Mouse (Mus musculus) heart, embryonic 13.5 days (tissue): ENCODE results near the gene Pdpk1. TPM values are rescaled to one million over a fixed set of nuclear protein-coding genes. Genes with fewer than 3 reads are reported as not detected.
A peak's percentile ranks its signal among the peaks of the same experiment; 100 is the strongest.

ENCODE experiments used
- ATAC-seq: fragments of 200-750 bp; cut with Nextera tagmentation; 2 replicates; pipeline ENCODE4 v1.8.0; 2017; ENCODE audit warnings: moderate TSS enrichment; ENCODE audit not compliant: insufficient number of reproducible peaks, low FRiP score, low TSS enrichment; ENCODE audit errors: extremely low read depth
- H3K27ac ChIP-seq: fragments of 300-500 bp; sonication (generic); replicated peaks from 2 replicates; pipeline ENCODE4 v1.5.1; 2015; ENCODE audit warnings: moderate library complexity, mild to moderate bottlenecking, inconsistent platforms
- H3K27me3 ChIP-seq: fragments of 300-500 bp; sonication (generic); replicated peaks from 2 replicates; pipeline ENCODE4 v1.6.1; 2015; ENCODE audit warnings: mild to moderate bottlenecking, inconsistent platforms
- H3K36me3 ChIP-seq: fragments of 300-500 bp; sonication (generic); 2 replicates; pipeline ENCODE4 v1.6.1; 2015; ENCODE audit warnings: mild to moderate bottlenecking, inconsistent platforms
- H3K4me1 ChIP-seq: fragments of 300-500 bp; sonication (generic); 2 replicates; pipeline ENCODE4 v1.6.1; 2015; ENCODE audit warnings: inconsistent platforms
- H3K4me2 ChIP-seq: fragments of 300-500 bp; sonication (generic); 2 replicates; pipeline ENCODE4 v1.6.1; 2015; ENCODE audit warnings: inconsistent platforms, mild to moderate bottlenecking, moderate library complexity
- H3K4me3 ChIP-seq: fragments of 300-500 bp; sonication (generic); 2 replicates; pipeline ENCODE4 v1.5.1; 2015; ENCODE audit warnings: moderate library complexity, mild to moderate bottlenecking, inconsistent platforms
- H3K9ac ChIP-seq: fragments of 300-500 bp; sonication (generic); 2 replicates; pipeline ENCODE4 v1.6.1; 2015; ENCODE audit warnings: inconsistent platforms, mild to moderate bottlenecking, moderate library complexity
- H3K9me3 ChIP-seq: fragments of 300-500 bp; sonication (generic); 2 replicates; pipeline ENCODE4 v1.6.1; 2016; ENCODE audit warnings: inconsistent platforms
- WGBS: fragments of 180-500 bp; shearing (Covaris S2); methylation state at CpG from one replicate; pipeline ENCODE4 v1.1.7; 2015; ENCODE audit warnings: mixed read lengths; 5-methylcytosine and 5-hydroxymethylcytosine counted together
- polyA plus RNA-seq: library from polyadenylated mRNA; unstranded; fragments of >200 nt; fragmentation: Nextera tagmentation; extraction: Ambion mirVana; gene quantifications from 2 replicates; pipeline ENCODE4 v1.2.1, GENCODE M21; 2015

Pdpk1 gene
- polyA plus RNA-seq, 1 experiment from 2014 or later, result 30.7 TPM

DNA sequence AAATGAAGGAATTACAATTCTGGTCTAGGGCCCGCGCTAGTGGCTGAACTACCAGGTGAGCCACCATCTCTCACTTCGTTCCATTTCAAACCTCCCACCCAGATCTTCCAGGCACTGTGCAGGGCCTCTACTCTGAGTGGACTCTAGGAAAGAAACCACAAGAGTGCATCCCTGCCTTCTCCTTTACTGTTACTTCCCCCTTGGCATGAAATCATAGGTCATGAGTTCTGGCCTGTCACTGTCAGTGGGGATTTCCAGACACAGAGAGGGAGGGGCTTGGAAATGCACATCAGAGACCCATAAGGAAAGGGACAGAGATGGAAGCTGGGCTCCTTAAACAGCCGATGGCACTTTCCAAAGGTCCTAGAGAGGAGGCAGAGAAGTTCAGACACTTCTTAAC lies 21.0 kb upstream of the Pdpk1 start:
- no peaks in the 10 kb centered on the region for H3K9me3 ChIP-seq
- WGBS, result 81% methylated on average over 4 of the region's 4 CpGs
- H3K4me2 ChIP-seq, result no peak overlapping the region
- H3K4me3 ChIP-seq, result no peak overlapping the region
- peaks cover 25% of the 10 kb centered on the region for H3K4me1 ChIP-seq
- no peaks in the 10 kb centered on the region for H3K27me3 ChIP-seq
- H3K27ac ChIP-seq, result no peak overlapping the region
- ATAC-seq, result no peak
- no peak overlapping the region for H3K9ac ChIP-seq
- H3K36me3 ChIP-seq, result peaks cover 13% of the 10 kb centered on the region

DNA sequence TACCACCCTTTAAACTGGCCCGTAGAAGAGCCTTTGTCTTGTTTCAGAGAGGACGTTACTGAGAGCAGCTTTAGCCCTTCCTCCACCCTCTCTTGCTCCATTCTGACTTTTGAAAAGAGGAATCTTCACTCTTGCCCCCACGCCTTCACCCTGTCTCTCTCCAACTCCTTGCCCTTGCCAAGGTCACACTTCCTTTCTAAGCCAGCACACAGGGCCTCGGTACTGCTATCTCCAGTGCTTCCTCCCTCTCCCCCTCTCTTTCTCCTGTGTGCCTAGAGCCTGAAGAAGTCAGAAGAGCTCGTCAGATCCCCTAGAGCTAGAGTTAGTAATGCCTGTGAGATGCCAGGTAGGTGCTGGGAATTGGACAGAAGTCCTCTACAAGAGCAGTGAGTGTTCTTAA lies 20.0 kb upstream of the Pdpk1 start:
- peaks cover 18% of the 10 kb centered on the region for H3K36me3 ChIP-seq
- H3K9ac ChIP-seq, result peak overlapping the region; percentile 92
- H3K27ac ChIP-seq, result 0 out of 2 replicates have a peak overlapping the region, but pooled peaks have one; percentile 96
- H3K4me2 ChIP-seq, result peak overlapping the region; percentile 74
- H3K27me3 ChIP-seq, result no peaks in the 10 kb centered on the region
- no peaks in the 10 kb centered on the region for H3K9me3 ChIP-seq
- 0 out of 2 replicates have a peak overlapping the region, but pooled peaks have one; percentile 81 for H3K4me3 ChIP-seq
- ATAC-seq, result no peak
- peaks cover 26% of the 10 kb centered on the region for H3K4me1 ChIP-seq
- WGBS, result 64% methylated on average over 5 of the region's 5 CpGs

DNA sequence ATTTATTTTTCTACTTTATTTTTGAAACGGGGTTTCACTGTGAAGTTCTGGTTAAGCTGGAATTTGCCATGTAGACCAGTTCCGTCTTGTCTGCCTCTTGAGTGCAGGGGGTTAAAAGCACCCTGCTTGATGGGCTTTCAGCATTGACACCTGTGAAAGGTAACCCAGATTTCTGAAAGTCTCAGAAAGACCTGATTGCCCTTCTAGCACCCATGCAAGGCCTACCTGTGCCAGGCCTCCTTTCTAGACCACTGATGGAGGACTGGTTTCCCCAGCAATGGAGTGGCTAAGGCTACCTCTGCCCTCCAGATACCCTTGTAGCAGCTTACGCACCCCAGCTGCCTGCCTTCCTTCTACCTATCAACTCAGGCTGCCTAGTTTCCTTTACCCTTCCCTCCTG lies 19.4 kb upstream of the Pdpk1 start:
- peak overlapping the region; percentile 96 for H3K27ac ChIP-seq
- peak overlapping the region; percentile 81 for H3K4me3 ChIP-seq
- H3K9me3 ChIP-seq, result no peaks in the 10 kb centered on the region
- ATAC-seq, result no peak
- no peaks in the 10 kb centered on the region for H3K27me3 ChIP-seq
- WGBS, result 63% methylated on average over 3 of the region's 3 CpGs
- H3K36me3 ChIP-seq, result peaks cover 24% of the 10 kb centered on the region
- H3K4me1 ChIP-seq, result peaks cover 32% of the 10 kb centered on the region
- H3K4me2 ChIP-seq, result peak overlapping the region; percentile 74
- H3K9ac ChIP-seq, result peak overlapping the region; percentile 92

DNA sequence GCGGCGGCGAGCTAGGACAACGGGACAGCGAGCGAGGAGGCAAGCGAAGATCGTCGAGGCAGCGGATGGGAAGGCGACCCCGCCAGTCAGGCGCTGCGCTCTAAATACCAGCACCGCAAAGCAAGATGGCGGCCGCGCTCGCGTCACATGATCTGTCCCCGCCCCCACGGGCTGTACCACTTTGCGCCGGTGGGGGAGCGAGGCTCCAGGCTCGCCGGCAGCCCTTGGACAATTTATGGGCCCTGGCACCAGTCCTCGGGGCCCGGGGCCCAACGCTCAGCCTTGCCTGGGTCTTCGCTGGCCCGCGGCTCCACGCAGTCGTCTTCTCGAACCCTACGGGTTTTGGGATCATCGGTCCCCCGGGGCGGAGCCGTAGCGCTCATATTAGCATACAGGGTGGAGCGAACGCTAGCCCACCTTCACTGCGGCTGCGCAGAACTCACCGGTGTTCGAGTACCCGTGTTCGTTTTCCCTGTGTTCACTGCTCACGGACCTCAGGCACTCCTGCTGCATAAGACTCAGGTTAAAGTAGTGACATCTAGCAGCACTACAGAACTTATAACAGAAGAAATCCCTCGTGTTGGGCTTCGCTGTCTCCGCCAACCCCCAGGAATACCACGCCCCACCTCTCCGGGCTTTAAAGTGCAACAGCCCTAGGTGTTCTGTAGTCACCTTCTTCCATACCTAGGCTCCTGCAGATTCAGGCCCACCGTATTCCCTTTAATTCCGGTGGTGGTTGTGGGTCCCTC lies 18.8 kb upstream of the Pdpk1 start, which contains the start of gene Atp6v0c:
Atp6v0c (minus strand) TSS at position 386 of the 749 bp plus-strand sequence.
- peak; percentile 77 for ATAC-seq
- H3K4me2 ChIP-seq, result peak within 1 kb of the TSS; percentile 74
- H3K27ac ChIP-seq, result peak within 1 kb of the TSS; percentile 96
- no peaks in the 10 kb centered on the region for H3K27me3 ChIP-seq
- peak within 1 kb of the TSS; percentile 81 for H3K4me3 ChIP-seq
- no peaks in the 10 kb centered on the region for H3K9me3 ChIP-seq
- 1% methylated on average over 57 of the region's 58 CpGs for WGBS
- peaks cover 37% of the 10 kb centered on the region for H3K4me1 ChIP-seq
- H3K9ac ChIP-seq, result peak within 1 kb of the TSS; percentile 92
- H3K36me3 ChIP-seq, result peaks cover 29% of the 10 kb centered on the region

DNA sequence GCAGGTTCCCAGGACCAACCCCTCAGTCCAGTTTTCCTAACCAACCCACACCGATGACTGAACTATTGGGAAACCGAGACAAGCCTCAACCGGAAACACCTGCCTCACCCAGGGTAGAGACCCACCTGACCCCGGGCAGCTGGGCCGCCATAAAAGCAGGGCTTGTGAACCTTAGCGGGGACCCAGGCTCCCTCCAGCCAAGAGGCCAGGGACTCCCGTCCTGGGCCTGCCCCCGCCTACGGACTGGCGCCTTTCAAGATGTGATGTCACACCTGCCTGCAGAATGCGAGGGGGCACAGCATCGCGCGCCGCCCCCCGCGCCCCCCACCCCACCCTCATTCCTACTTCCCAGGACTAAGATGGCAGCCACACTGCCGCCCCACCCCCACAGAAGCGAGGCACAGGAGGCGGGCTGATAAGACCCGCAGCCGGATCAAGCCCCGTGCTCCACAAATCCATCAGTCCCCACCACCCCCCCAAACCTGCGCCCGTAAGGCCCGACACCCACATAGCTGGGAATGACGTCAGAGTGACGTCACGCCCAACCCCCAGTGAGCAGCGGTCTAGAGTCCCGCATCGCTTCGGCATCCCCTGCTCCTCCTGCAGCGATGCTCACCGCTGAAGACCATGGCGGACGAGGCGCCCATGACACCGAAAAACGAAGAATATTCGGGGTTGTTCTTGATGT lies 18.0 kb upstream of the Pdpk1 start:
- peaks cover 31% of the 10 kb centered on the region for H3K36me3 ChIP-seq
- H3K4me1 ChIP-seq, result peaks cover 37% of the 10 kb centered on the region
- peak; percentile 72 for ATAC-seq
- 1% methylated on average over 41 of the region's 41 CpGs for WGBS
- H3K27ac ChIP-seq, result peak overlapping the region; percentile 96
- H3K4me2 ChIP-seq, result peak overlapping the region; percentile 74
- peak overlapping the region; percentile 92 for H3K9ac ChIP-seq
- no peaks in the 10 kb centered on the region for H3K27me3 ChIP-seq
- H3K4me3 ChIP-seq, result peak overlapping the region; percentile 81
- H3K9me3 ChIP-seq, result no peaks in the 10 kb centered on the region

DNA sequence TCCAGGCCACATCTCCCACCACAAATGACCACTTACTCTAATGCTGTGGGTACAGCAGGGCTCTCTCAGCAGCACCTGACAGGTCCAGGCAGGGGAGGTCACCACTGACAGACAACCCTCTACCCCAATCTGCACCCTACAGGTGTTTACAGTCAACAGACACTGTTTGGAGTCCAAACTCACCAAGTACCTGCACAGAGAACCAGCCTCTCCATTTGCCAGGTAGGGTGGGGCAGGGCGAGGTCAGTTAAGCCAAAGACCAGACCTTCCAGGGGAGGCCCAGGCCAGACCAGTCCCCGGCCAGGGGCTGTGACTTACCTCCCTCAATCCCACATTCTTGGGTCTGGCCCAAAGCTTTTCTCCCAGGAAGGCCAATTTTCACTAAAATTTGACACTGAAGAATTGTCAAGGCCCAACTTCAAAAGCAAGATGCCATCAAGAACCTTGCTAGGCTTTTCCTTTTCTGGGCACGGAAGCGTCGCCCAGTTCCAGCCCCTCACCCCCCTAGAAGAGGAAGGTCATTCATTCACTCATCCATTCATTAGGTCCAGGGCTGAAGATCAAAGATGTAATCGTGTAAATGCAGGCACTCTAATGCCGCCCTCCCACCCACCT lies 17.3 kb upstream of the Pdpk1 start:
- Histone ChIP-seq H3K9ac (peak overlapping the region; percentile 92), H3K4me2 (peak overlapping the region; percentile 74), H3K4me3 (peak overlapping the region; percentile 81), H3K36me3 (peaks cover 31% of the 10 kb centered on the region), H3K4me1 (peaks cover 38% of the 10 kb centered on the region), H3K9me3 (no peaks in the 10 kb centered on the region), H3K27me3 (no peaks in the 10 kb centered on the region), H3K27ac (peak overlapping the region; percentile 96)
- ATAC-seq, result no peak
- WGBS, result 54% methylated on average over 7 of the region's 7 CpGs

DNA sequence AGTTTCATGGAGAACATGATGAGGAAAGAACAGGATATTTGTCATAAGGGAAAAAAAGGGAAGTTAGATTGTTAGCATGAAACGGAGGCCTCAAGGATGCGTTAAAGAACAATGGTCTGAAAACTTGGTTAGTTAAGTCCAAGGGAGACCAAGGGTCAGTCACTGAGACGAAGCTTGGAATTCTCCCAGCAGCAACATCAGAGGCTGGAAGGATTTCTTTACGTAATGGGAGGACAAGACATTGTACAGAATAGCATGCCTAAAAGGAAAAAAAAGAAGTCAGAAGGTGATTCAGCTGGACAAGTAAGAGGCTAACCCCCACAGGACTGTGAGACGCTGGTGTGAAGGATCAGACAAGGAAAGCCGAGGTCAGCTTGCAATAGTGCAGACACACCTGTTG lies 16.4 kb upstream of the Pdpk1 start:
- Histone ChIP-seq H3K36me3 (peaks cover 31% of the 10 kb centered on the region), H3K4me3 (peak overlapping the region; percentile 81), H3K27me3 (no peaks in the 10 kb centered on the region), H3K4me2 (peak overlapping the region; percentile 74), H3K4me1 (peaks cover 45% of the 10 kb centered on the region), H3K9me3 (no peaks in the 10 kb centered on the region), H3K27ac (no peak overlapping the region), H3K9ac (peak overlapping the region; percentile 92)
- ATAC-seq, result no peak
- WGBS, result 80% methylated on average over 6 of the region's 6 CpGs

DNA sequence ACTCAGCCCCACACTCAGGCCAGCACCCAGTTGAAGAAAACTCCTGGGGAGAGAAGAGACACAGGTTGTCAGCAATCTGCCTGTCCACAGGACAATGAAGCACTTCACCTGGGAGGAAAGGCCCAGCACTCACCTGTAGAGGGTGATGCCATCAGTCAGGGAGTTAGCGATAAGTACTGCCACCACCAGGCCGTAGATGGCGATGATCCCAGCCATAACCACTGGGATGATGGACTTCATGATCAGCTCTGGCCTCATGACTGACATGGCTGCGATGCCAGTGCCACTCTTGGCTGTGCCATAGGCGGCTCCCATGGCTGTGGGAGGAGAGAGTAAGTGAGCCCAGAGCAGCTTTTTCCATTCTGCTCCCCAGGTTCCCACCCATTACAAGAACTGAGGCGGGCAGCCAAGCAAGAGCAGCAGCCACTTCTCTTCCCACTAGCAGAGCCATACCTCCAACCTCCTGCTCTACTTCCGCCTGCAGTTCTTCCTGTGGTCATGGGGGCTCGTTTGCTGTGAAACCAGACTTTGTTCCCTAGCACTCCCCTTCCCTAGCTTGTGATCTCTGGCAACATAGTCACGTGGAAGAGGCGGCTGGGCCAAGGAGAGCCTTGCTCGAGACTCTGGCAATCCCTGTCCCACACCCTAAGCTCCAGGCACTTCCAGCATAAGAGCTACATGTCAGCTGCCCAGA lies 14.0 kb upstream of the Pdpk1 start:
- Histone ChIP-seq H3K4me1 (peaks cover 37% of the 10 kb centered on the region), H3K4me2 (no peak overlapping the region; the same call in 1 of the 2 replicates), H3K9ac (no peak overlapping the region), H3K36me3 (peaks cover 31% of the 10 kb centered on the region), H3K27me3 (no peaks in the 10 kb centered on the region), H3K4me3 (peak overlapping the region; percentile 8; the same call in 1 of the 2 replicates), H3K9me3 (no peaks in the 10 kb centered on the region), H3K27ac (no peak overlapping the region)
- no peak for ATAC-seq
- WGBS, result 79% methylated on average over 11 of the region's 11 CpGs

DNA sequence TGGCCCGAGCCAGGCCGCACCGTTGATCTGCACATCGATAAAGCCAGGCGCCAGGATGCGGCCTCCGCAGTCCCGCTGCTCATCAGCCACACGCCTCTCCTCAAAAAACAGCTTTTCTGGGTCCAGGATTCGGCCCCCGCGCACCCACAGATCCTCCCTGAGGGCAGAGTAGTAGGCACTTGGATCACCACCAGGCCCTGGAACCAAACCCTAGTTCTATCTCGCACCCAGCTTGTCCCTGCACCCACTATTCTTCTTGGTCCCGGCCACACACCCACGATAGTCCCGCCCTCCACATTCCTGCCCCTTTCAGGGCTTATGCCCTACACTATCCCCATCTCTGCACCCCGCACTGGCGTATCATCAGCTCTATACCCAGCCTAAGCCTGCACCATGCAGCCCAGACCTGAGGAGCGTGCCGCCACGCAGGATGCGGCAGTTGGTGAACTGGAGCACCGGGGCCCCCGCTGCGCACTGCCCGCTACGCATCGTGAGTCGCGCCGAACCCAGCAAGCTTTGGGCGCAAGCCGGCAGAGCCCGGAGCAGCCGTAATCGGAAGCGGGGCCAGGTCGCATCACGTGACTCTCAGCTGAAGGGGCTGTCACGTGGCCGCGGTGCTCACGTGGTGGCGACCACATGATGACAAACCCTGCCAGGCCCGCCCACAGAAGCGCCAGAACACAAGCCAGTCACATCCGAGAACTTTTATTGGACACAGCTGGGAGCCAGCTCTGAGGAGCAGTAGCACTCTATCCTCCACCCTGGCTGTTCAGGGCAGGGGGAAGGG lies 12.6 kb upstream of the Pdpk1 start, which contains the start of gene Amdhd2:
Amdhd2 (minus strand) TSS at position 591 of the 787 bp plus-strand sequence.
- peak; percentile 80 for ATAC-seq
- Histone ChIP-seq H3K4me1 (peaks cover 35% of the 10 kb centered on the region), H3K4me2 (peak within 1 kb of the TSS; percentile 96), H3K4me3 (peak within 1 kb of the TSS; percentile 87), H3K9me3 (no peaks in the 10 kb centered on the region), H3K27ac (peak within 1 kb of the TSS; percentile 90), H3K9ac (peak within 1 kb of the TSS; percentile 91), H3K36me3 (peaks cover 31% of the 10 kb centered on the region), H3K27me3 (no peaks in the 10 kb centered on the region)
- under 1% methylated on average over 47 of the region's 47 CpGs for WGBS

DNA sequence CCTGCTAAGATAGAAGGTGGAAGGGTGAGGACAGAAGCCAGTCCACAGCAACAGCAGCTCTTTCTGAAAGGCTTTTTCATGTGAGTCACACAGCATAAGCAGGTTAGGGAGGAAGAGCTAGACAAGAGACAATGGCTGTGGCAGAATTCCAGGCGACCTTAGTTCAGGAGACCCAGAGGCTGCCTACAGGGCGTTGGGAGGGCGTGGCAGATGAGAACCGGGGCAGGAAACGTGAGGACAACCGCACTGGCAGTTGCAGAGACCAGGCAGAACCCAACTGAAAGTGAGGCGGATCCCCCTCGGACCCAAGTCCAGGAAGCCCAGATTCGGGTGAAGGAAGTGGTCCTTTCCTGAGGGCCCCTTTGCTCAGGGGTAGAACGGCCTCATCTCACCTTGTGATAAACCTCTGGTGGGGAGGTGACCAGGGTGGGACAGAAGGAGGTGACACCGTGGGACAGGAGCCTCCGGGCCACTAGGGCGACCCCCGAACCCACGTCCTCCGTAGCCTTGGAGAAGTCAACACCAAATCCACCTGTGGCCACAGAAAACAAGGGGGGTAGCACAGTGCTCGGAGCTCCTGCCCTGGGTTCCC lies 12.0 kb upstream of the Pdpk1 start:
- Histone ChIP-seq H3K36me3 (peaks cover 32% of the 10 kb centered on the region), H3K27ac (peak overlapping the region; percentile 90), H3K4me1 (peaks cover 28% of the 10 kb centered on the region), H3K4me3 (peak overlapping the region; percentile 87), H3K4me2 (peak overlapping the region; percentile 96), H3K27me3 (no peaks in the 10 kb centered on the region), H3K9ac (peak overlapping the region; percentile 91), H3K9me3 (no peaks in the 10 kb centered on the region)
- 16% methylated on average over 17 of the region's 17 CpGs for WGBS
- ATAC-seq, result no peak
